10 mouse cellular contexts compared by ENCODE assay signal in the genomic region with DNA sequence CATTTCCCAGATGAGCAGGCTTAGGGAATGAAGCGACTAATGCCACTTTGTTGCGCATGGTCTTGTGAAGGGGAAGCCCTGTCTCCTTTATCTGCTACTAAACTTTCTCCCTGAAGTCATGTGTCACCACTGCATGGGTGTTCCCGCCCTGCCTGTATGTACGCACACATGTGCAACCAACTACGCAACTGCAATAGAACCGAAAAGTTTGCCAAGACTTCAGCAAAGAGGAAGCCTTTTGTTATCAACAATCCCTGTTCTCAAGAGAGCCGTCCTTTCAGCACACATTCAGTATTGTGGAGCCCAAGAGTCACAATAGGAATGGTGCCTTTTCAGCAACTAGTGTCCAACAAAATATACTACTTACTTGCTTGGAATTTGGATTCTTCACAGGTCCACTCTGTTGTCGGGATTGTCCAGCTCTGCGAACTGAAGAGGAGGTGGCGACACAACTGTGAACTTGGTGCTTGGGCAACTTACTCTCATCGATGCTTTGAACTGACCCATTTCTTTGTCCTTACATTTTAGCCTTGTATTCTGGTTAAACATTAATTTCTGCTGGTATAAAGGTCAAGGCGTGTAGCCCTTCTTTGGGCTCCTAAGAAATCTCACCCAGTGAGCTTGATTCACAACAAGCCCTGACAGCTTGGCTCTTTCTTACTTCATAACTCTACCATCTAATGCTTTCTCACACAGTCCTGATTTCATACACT. TPM values are rescaled to one million over a fixed set of nuclear protein-coding genes. Genes with fewer than 3 reads are reported as not detected.
A peak's percentile ranks its signal among the peaks of the same experiment; 100 is the strongest.
DNase-seq lines count a peak whose midpoint lies in the region; ATAC-seq and TF ChIP-seq lines count a peak whose summit lies in the region.
"Had no signal": no experiment of that assay in that cellular context is flagged by ENCODE, and none has a peak within 500 bp of the region (broad histone marks: within the 10 kb centered on the region; RNA-seq: fewer than 3 reads in every experiment).

TSS of gene Ddc (minus strand) at position 500 of the 713 bp plus-strand sequence.

- no peaks in the 10 kb centered on the region for H3K9me3 ChIP-seq in heart, embryonic 14.5 days (ENCODE audit: control insufficient read depth, low read length)
- H3K9me3 ChIP-seq in limb, embryonic 13.5 days: no peaks in the 10 kb centered on the region
- H3K9me3 ChIP-seq: embryonic facial prominence, embryonic 13.5 days; G1E had no signal

- H3K27me3 ChIP-seq in heart, embryonic 14.5 days (ENCODE audit: control insufficient read depth, insufficient read depth, low read length): no peaks in the 10 kb centered on the region
- H3K27me3 ChIP-seq in limb, embryonic 13.5 days: no peaks in the 10 kb centered on the region
- H3K27me3 ChIP-seq in small intestine, adult 2 months (ENCODE audit: control insufficient read depth, insufficient read depth, low read length): no peaks in the 10 kb centered on the region
- H3K27me3 ChIP-seq: embryonic facial prominence, embryonic 13.5 days had no signal

- no peak within 1 kb of the TSS for H3K4me2 ChIP-seq in heart, embryonic 14.5 days (ENCODE audit: low read length)
- no peak within 1 kb of the TSS for H3K4me2 ChIP-seq in limb, embryonic 13.5 days (replicated peaks)
- H3K4me2 ChIP-seq: embryonic facial prominence, embryonic 13.5 days had no signal

- no peak for ATAC-seq in heart, embryonic 14.5 days (ENCODE audit: insufficient number of reproducible peaks, insufficient read depth, low FRiP score, low read depth)
- no peak for ATAC-seq in limb, embryonic 13.5 days (ENCODE audit: low FRiP score, low read depth)

- no peak for TF ChIP-seq POLR2A in small intestine, adult 2 months (IDR thresholded peaks at IDR 0.05; ENCODE audit: low read depth, low read length)

- 70% methylated on average over 12 of the region's 12 CpGs for WGBS in heart, embryonic 14.5 days
- WGBS in limb, embryonic 13.5 days: 89% methylated on average over 12 of the region's 12 CpGs
- WGBS in small intestine, adult 2 months: 26% methylated on average over 12 of the region's 12 CpGs

- no peak for TF ChIP-seq CTCF in small intestine, adult 2 months (IDR thresholded peaks at IDR 0.05; ENCODE audit: extremely low read depth, insufficient read length, insufficient replicate concordance, low read depth, low read length)

- H3K27ac ChIP-seq in heart, embryonic 14.5 days (replicated peaks in 1 of 2; ENCODE audit: control insufficient read depth in 1 of 2, insufficient read depth in 1 of 2, low read depth in 2 of 2, low read length in 2 of 2): peak within 1 kb of the TSS; percentile 19 to 56; a peak in 3 of 4 replicates
- no peak within 1 kb of the TSS for H3K27ac ChIP-seq in limb, embryonic 13.5 days
- H3K27ac ChIP-seq in small intestine, adult 2 months (ENCODE audit: insufficient read depth, low read depth, low read length): peak within 1 kb of the TSS; percentile 85
- H3K27ac ChIP-seq: embryonic facial prominence, embryonic 13.5 days had no signal

- no peaks in the 10 kb centered on the region for H3K36me3 ChIP-seq in heart, embryonic 14.5 days (ENCODE audit: control insufficient read depth, insufficient read depth, low read length)
- H3K36me3 ChIP-seq in limb, embryonic 13.5 days: no peaks in the 10 kb centered on the region
- H3K36me3 ChIP-seq in small intestine, adult 2 months (ENCODE audit: control insufficient read depth, insufficient read depth, low read length): no peaks in the 10 kb centered on the region
- H3K36me3 ChIP-seq: embryonic facial prominence, embryonic 13.5 days; G1E had no signal

- no peak within 1 kb of the TSS for H3K9ac ChIP-seq in heart, embryonic 14.5 days (ENCODE audit: low read length)
- H3K9ac ChIP-seq in limb, embryonic 13.5 days: no peak within 1 kb of the TSS
- H3K9ac ChIP-seq: embryonic facial prominence, embryonic 13.5 days had no signal

- no peak within 1 kb of the TSS for H3K4me3 ChIP-seq in heart, embryonic 14.5 days (ENCODE audit: control insufficient read depth in 1 of 2, insufficient read depth in 1 of 2, low read depth in 1 of 2, low read length in 2 of 2)
- no peak within 1 kb of the TSS for H3K4me3 ChIP-seq in limb, embryonic 13.5 days
- H3K4me3 ChIP-seq in small intestine, adult 2 months (ENCODE audit: low read depth, low read length): peak within 1 kb of the TSS; percentile 37; the same call in 1 of the 2 replicates
- H3K4me3 ChIP-seq: embryonic facial prominence, embryonic 13.5 days had no signal

- peak; percentile 58 for DNase-seq in kidney, adult 11 months
- no peak for DNase-seq in kidney, postnatal 10 days
- DNase-seq in thymus, adult 18-20 months: no peak
- no peak for DNase-seq in right cerebral cortex, postnatal 4 days
- DNase-seq in right cerebral cortex, postnatal 10 days (ENCODE audit: low spot score in 2 of 2): no peak

- peaks cover 19 to 22% of the 10 kb centered on the region in 2 experiments for H3K4me1 ChIP-seq in heart, embryonic 14.5 days (ENCODE audit: control insufficient read depth in 2 of 2, insufficient read depth in 2 of 2, low read length in 2 of 2)
- peaks cover 5% of the 10 kb centered on the region; the same call in 1 of the 2 replicates for H3K4me1 ChIP-seq in limb, embryonic 13.5 days
- H3K4me1 ChIP-seq in small intestine, adult 2 months (ENCODE audit: control insufficient read depth, insufficient read depth, insufficient read length, low read length): peaks cover 23% of the 10 kb centered on the region; the same call in 1 of the 2 replicates
- H3K4me1 ChIP-seq: embryonic facial prominence, embryonic 13.5 days had no signal

RNA-seq across cellular contexts. Expression of gene Ddc, which starts in this region (rescaled TPM):
- 114 and 117 TPM in 2 replicates for polyA plus RNA-seq in heart, embryonic 14.5 days (2014; fragmentation: Nextera tagmentation; extraction: Ambion mirVana)
- 16.8 and 18.4 TPM in 2 replicates for polyA plus RNA-seq in limb, embryonic 13.5 days (2015; fragmentation: Nextera tagmentation; extraction: Ambion mirVana)
- polyA plus RNA-seq in small intestine, adult 2 months (2012; rRNA removed): 49.0 and 58.4 TPM in 2 replicates
